Comparison of ENCODE assay signal across 9 mouse cellular contexts in the genomic region with DNA sequence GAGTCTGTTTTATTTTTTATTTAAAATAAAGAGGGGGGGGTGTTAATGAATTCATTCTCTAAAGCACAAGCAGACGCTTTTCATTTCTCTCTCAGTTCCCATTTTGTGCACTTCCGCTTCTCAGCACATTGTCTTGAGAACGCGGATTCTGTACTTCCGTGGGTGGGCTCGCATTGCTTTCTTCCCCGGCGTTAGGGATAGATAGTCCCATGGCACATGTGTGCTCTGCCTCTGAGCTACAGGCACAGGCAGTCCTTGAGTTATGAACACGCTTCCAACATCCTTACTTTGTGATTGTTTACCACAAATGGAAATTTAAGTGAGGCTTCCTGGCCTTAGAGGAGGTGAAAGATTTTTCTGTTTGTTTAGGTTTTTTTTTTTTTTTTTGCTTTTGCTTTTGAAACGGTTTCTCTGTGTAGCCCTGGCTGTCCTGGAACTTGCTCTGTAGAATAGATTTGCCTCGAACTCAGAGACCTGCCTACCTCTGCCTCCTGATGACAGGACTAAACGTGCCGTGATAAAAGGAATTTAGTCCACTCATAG. TPM values are rescaled to one million over a fixed set of nuclear protein-coding genes. Genes with fewer than 3 reads are reported as not detected.
DNase-seq lines count a peak whose midpoint lies in the region; ATAC-seq lines count a peak whose summit lies in the region.
"Had no signal": no experiment of that assay in that cellular context is flagged by ENCODE, and none has a peak within 500 bp of the region (broad histone marks: within the 10 kb centered on the region; RNA-seq: fewer than 3 reads in every experiment).

No protein-coding gene starts in this region.

- peak overlapping the region; percentile 66 for H3K4me2 ChIP-seq in heart, embryonic 12.5 days

- H3K9me3 ChIP-seq in heart, embryonic 12.5 days (replicated peaks), result no peaks in the 10 kb centered on the region

- no peak overlapping the region for H3K4me3 ChIP-seq in heart, embryonic 12.5 days

- no peaks in the 10 kb centered on the region for H3K27me3 ChIP-seq in heart, embryonic 12.5 days (replicated peaks)

- peaks cover 23% of the 10 kb centered on the region for H3K4me1 ChIP-seq in heart, embryonic 12.5 days (replicated peaks)

- 65% methylated on average over 13 of the region's 13 CpGs for WGBS in heart, embryonic 12.5 days

- ATAC-seq in heart, embryonic 12.5 days (ENCODE audit: insufficient number of reproducible peaks, low FRiP score), result no peak

- no peak overlapping the region for H3K9ac ChIP-seq in heart, embryonic 12.5 days

- DNase-seq in spleen, adult 18-20 months, result peak; percentile 46
- no peak for DNase-seq in spleen, adult 12 weeks (ENCODE audit: low spot score)
- DNase-seq in lung, postnatal 10 days, result peak; percentile 28
- peak; percentile 54 to 68 for DNase-seq in thymus, postnatal 36 days
- no peak for DNase-seq in urinary bladder, postnatal 10 days (ENCODE audit: low spot score)
- no peak for DNase-seq in right cerebral cortex, postnatal 14 days
- DNase-seq in left cerebral cortex, postnatal 4 days, result no peak

- intact Hi-C loops in left cerebral cortex, postnatal 4 days (cut with DNase I), result loop anchor here (10.0 kb wide), 1 partner anchor 347 kb away; a partner anchor contains a TSS

- H3K36me3 ChIP-seq in heart, embryonic 12.5 days, result no peaks in the 10 kb centered on the region

- H3K27ac ChIP-seq in heart, embryonic 12.5 days (ENCODE audit: poor library complexity, severe bottlenecking), result no peak overlapping the region

RNA-seq across cellular contexts. Expression of a gene that starts 19.3 kb away (rescaled TPM):
- not detected in 2 replicates for polyA plus RNA-seq in heart, embryonic 12.5 days (2016; fragmentation: Nextera tagmentation; extraction: Ambion mirVana)
- not detected for total RNA-seq in left cerebral cortex, postnatal 4 days (2021)
- total RNA-seq: adrenal gland, postnatal 36 days had no signal

RNA-seq across cellular contexts. Expression of a gene that starts 22.6 kb away (rescaled TPM):
- polyA plus RNA-seq in heart, embryonic 12.5 days (2016; fragmentation: Nextera tagmentation; extraction: Ambion mirVana), result 95.9 and 99.7 TPM in 2 replicates
- total RNA-seq in left cerebral cortex, postnatal 4 days (2021), result 10 to 100 TPM; 72.2 to 77.1 TPM

RNA-seq across cellular contexts. Expression of a gene that starts 28.9 kb away (rescaled TPM):
- polyA plus RNA-seq in heart, embryonic 12.5 days (2016; fragmentation: Nextera tagmentation; extraction: Ambion mirVana), result not detected in 2 replicates
- not detected for total RNA-seq in left cerebral cortex, postnatal 4 days (2021)
- total RNA-seq: adrenal gland, postnatal 36 days had no signal

RNA-seq across cellular contexts. Expression of a gene that starts 41.8 kb away (rescaled TPM):
- not detected in 2 replicates for polyA plus RNA-seq in heart, embryonic 12.5 days (2016; fragmentation: Nextera tagmentation; extraction: Ambion mirVana)
- not detected for total RNA-seq in left cerebral cortex, postnatal 4 days (2021)
- total RNA-seq: adrenal gland, postnatal 36 days had no signal

RNA-seq across cellular contexts. Expression of a gene that starts 59.1 kb away (rescaled TPM):
- not detected in 2 replicates for polyA plus RNA-seq in heart, embryonic 12.5 days (2016; fragmentation: Nextera tagmentation; extraction: Ambion mirVana)
- total RNA-seq in left cerebral cortex, postnatal 4 days (2021), result not detected
- total RNA-seq: adrenal gland, postnatal 36 days had no signal

Comparison
In these comparisons a context has a peak if more than half of its experiments do, and no peak if none do; other contexts are left out.
1. DNase-seq: peak in spleen, adult 18-20 months (2 of 2), lung, postnatal 10 days (single experiment) and thymus, postnatal 36 days (2 of 2); none in spleen, adult 12 weeks (single experiment), urinary bladder, postnatal 10 days (single experiment), right cerebral cortex, postnatal 14 days (single experiment) and left cerebral cortex, postnatal 4 days (single experiment).